Mouse (Mus musculus) C2C12 (cell line): ENCODE results near the gene Zbtb7b.

ENCODE experiments used
- CEBPB ChIP-seq: IDR thresholded peaks from one replicate; pipeline ENCODE4 v1.6.1; 2011; ENCODE audit warnings: low read depth, mild to moderate bottlenecking, control low read depth, moderate library complexity
- CTCF ChIP-seq: IDR thresholded peaks from one replicate; pipeline ENCODE4 v1.5.1; 2011; ENCODE audit not compliant: control insufficient read depth, insufficient read depth, insufficient read length
- FOSL1 ChIP-seq: IDR thresholded peaks from one replicate; pipeline ENCODE4 v1.8.0; 2011; ENCODE audit warnings: mild to moderate bottlenecking, low read length; ENCODE audit not compliant: poor library complexity, insufficient read depth, severe bottlenecking
- MAX ChIP-seq: IDR thresholded peaks from one replicate; pipeline ENCODE4 v1.6.1; 2011; ENCODE audit warnings: mild to moderate bottlenecking, control low read depth
- MYOD1 ChIP-seq: IDR thresholded peaks from one replicate; pipeline ENCODE4 v1.6.1; 2011; ENCODE audit warnings: low read depth; ENCODE audit not compliant: control insufficient read depth, insufficient read length
- MYOG ChIP-seq: IDR thresholded peaks from one replicate; pipeline ENCODE4 v1.6.1; 2011; ENCODE audit not compliant: control insufficient read depth, insufficient read length; ENCODE audit errors: extremely low read depth
- USF1 ChIP-seq: IDR thresholded peaks from one replicate; pipeline ENCODE4 v1.6.1; 2011; ENCODE audit warnings: low read depth, mild to moderate bottlenecking, control low read depth, moderate library complexity

DNA sequence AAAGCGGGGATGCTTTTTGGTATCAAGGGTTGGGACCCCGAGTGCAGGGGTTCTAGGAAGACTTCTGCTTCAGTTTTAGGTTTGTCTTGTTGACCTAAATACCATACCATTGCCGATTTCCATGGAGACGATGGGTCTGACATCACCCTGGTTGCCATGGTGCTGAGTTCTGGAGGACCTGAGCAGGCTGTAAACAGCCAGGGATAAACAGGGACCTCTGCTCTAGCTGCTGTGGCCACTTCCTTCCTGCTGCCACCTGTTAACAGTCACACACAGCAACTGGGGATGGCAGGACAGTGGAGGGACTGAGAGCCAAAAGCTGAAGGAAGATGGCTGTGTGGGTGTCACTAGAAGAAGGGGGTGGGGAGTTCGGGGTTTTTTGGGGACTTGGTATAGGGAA is 42.7 kb upstream of the Zbtb7b start:
- TF ChIP-seq CTCF, result no peak
- TF ChIP-seq CEBPB, result no peak
- no peak for TF ChIP-seq MYOG
- TF ChIP-seq MAX, result no peak
- TF ChIP-seq USF1, result no peak
- TF ChIP-seq MYOD1, result no peak
- TF ChIP-seq FOSL1, result no peak
